Mouse (Mus musculus): ENCODE results near the gene Cdon.

- TF ChIP-seq POLR2A (IDR thresholded peaks at IDR 0.05; ENCODE audit: extremely low read depth, insufficient read depth, low read length), result no peak
- no peak for TF ChIP-seq CTCF (IDR thresholded peaks at IDR 0.05; ENCODE audit: low read depth, low read length)
Observed at GRCm38 (mm10) chr9:35475394-35475793, 54.5 kb downstream of the Cdon start.
